Mouse (Mus musculus): Measurements from ENCODE around the gene C2cd5. TPM values are rescaled to one million over a fixed set of nuclear protein-coding genes. Genes with fewer than 3 reads are reported as not detected.

C2cd5 gene
- polyA plus RNA-seq, 1 experiment, result not detected

- Histone ChIP-seq H3K4me1 (ENCODE audit: control insufficient read depth, insufficient read depth, low read length) (no peaks in the 10 kb centered on the region), H3K27ac (ENCODE audit: insufficient read depth, low read depth, low read length) (no peak overlapping the region), H3K4me3 (ENCODE audit: insufficient read depth, low read depth, low read length) (no peak overlapping the region)
- WGBS, result 100% methylated on average over 1 of the region's 1 CpGs
- TF ChIP-seq CTCF (IDR thresholded peaks at IDR 0.05; ENCODE audit: insufficient read depth, low read depth, low read length) (no peak), POLR2A (IDR thresholded peaks at IDR 0.05; ENCODE audit: insufficient read depth, low read depth, low read length) (no peak)
Observed at GRCm38 (mm10) chr6:143085898-143086297, 14.0 kb downstream of the C2cd5 start.

- TF ChIP-seq CTCF (IDR thresholded peaks at IDR 0.05; ENCODE audit: insufficient read depth, low read depth, low read length), result no peak
- no peak for TF ChIP-seq POLR2A (IDR thresholded peaks at IDR 0.05; ENCODE audit: insufficient read depth, low read depth, low read length)
- WGBS, result 74% methylated on average over 2 of the region's 2 CpGs
- no peak overlapping the region for H3K4me3 ChIP-seq (ENCODE audit: insufficient read depth, low read depth, low read length)
Observed at GRCm38 (mm10) chr6:143084314-143085025, 15.5 kb downstream of the C2cd5 start.

GRCm38 (mm10) chr6:143081479-143082106, 18.3 kb downstream of the C2cd5 start:
- Histone ChIP-seq H3K4me3 (ENCODE audit: insufficient read depth, low read depth, low read length) (no peak overlapping the region), H3K4me1 (ENCODE audit: control insufficient read depth, insufficient read depth, low read length) (no peaks in the 10 kb centered on the region), H3K27ac (ENCODE audit: insufficient read depth, low read depth, low read length) (no peak overlapping the region)
- TF ChIP-seq CTCF (IDR thresholded peaks at IDR 0.05; ENCODE audit: insufficient read depth, low read depth, low read length), result no peak
- no peak for TF ChIP-seq POLR2A (IDR thresholded peaks at IDR 0.05; ENCODE audit: insufficient read depth, low read depth, low read length)
- WGBS, result 91% methylated on average over 13 of the region's 13 CpGs

More at GRCm38 (mm10) chr6:143084314-143085025, 15.5 kb downstream of the C2cd5 start:
- Histone ChIP-seq H3K4me1 (ENCODE audit: control insufficient read depth, insufficient read depth, low read length) (no peaks in the 10 kb centered on the region), H3K27ac (ENCODE audit: insufficient read depth, low read depth, low read length) (no peak overlapping the region)

- H3K4me1 ChIP-seq (ENCODE audit: control insufficient read depth, insufficient read depth, low read length), result no peaks in the 10 kb centered on the region
- TF ChIP-seq POLR2A (IDR thresholded peaks at IDR 0.05; ENCODE audit: insufficient read depth, low read depth, low read length), result no peak
- TF ChIP-seq CTCF (IDR thresholded peaks at IDR 0.05; ENCODE audit: insufficient read depth, low read depth, low read length), result no peak
- H3K27ac ChIP-seq (ENCODE audit: insufficient read depth, low read depth, low read length), result no peak overlapping the region
- 79% methylated on average over 7 of the region's 7 CpGs for WGBS
- no peak overlapping the region for H3K4me3 ChIP-seq (ENCODE audit: insufficient read depth, low read depth, low read length)
Observed at GRCm38 (mm10) chr6:143080774-143081173, 19.2 kb downstream of the C2cd5 start.

GRCm38 (mm10) chr6:143079126-143079525, 20.8 kb downstream of the C2cd5 start:
- WGBS, result 68% methylated on average over 4 of the region's 4 CpGs
- Histone ChIP-seq H3K27ac (ENCODE audit: insufficient read depth, low read depth, low read length) (no peak overlapping the region), H3K4me1 (ENCODE audit: control insufficient read depth, insufficient read depth, low read length) (no peaks in the 10 kb centered on the region), H3K4me3 (ENCODE audit: insufficient read depth, low read depth, low read length) (no peak overlapping the region)
- no peak for TF ChIP-seq POLR2A (IDR thresholded peaks at IDR 0.05; ENCODE audit: insufficient read depth, low read depth, low read length)
- no peak for TF ChIP-seq CTCF (IDR thresholded peaks at IDR 0.05; ENCODE audit: insufficient read depth, low read depth, low read length)

GRCm38 (mm10) chr6:143076461-143076860, 23.5 kb downstream of the C2cd5 start:
- Histone ChIP-seq H3K27ac (ENCODE audit: insufficient read depth, low read depth, low read length) (no peak overlapping the region), H3K4me1 (ENCODE audit: control insufficient read depth, insufficient read depth, low read length) (no peaks in the 10 kb centered on the region), H3K4me3 (ENCODE audit: insufficient read depth, low read depth, low read length) (no peak overlapping the region)
- TF ChIP-seq CTCF (IDR thresholded peaks at IDR 0.05; ENCODE audit: insufficient read depth, low read depth, low read length) (no peak), POLR2A (IDR thresholded peaks at IDR 0.05; ENCODE audit: insufficient read depth, low read depth, low read length) (no peak)
- 90% methylated on average over 10 of the region's 10 CpGs for WGBS

GRCm38 (mm10) chr6:143073914-143074313, 26.0 kb downstream of the C2cd5 start:
- Histone ChIP-seq H3K27ac (ENCODE audit: insufficient read depth, low read depth, low read length) (no peak overlapping the region), H3K4me3 (ENCODE audit: insufficient read depth, low read depth, low read length) (no peak overlapping the region), H3K4me1 (ENCODE audit: control insufficient read depth, insufficient read depth, low read length) (no peaks in the 10 kb centered on the region)
- TF ChIP-seq POLR2A (IDR thresholded peaks at IDR 0.05; ENCODE audit: insufficient read depth, low read depth, low read length) (no peak), CTCF (IDR thresholded peaks at IDR 0.05; ENCODE audit: insufficient read depth, low read depth, low read length) (no peak)
- 94% methylated on average over 1 of the region's 1 CpGs for WGBS

- WGBS, result 76% methylated on average over 6 of the region's 6 CpGs
- Histone ChIP-seq H3K27ac (ENCODE audit: insufficient read depth, low read depth, low read length) (no peak overlapping the region), H3K4me3 (ENCODE audit: insufficient read depth, low read depth, low read length) (no peak overlapping the region), H3K4me1 (ENCODE audit: control insufficient read depth, insufficient read depth, low read length) (no peaks in the 10 kb centered on the region)
- no peak for TF ChIP-seq POLR2A (IDR thresholded peaks at IDR 0.05; ENCODE audit: insufficient read depth, low read depth, low read length)
- no peak for TF ChIP-seq CTCF (IDR thresholded peaks at IDR 0.05; ENCODE audit: insufficient read depth, low read depth, low read length)
Observed at GRCm38 (mm10) chr6:143073476-143073875, 26.5 kb downstream of the C2cd5 start.

- Histone ChIP-seq H3K4me3 (ENCODE audit: insufficient read depth, low read depth, low read length) (no peak overlapping the region), H3K27ac (ENCODE audit: insufficient read depth, low read depth, low read length) (no peak overlapping the region), H3K4me1 (ENCODE audit: control insufficient read depth, insufficient read depth, low read length) (no peaks in the 10 kb centered on the region)
- TF ChIP-seq CTCF (IDR thresholded peaks at IDR 0.05; ENCODE audit: insufficient read depth, low read depth, low read length), result no peak
- 44% methylated on average over 8 of the region's 8 CpGs for WGBS
Observed at GRCm38 (mm10) chr6:143072412-143073014, 27.4 kb downstream of the C2cd5 start.

Data from olfactory bulb, adult 2 months (tissue).